Mouse (Mus musculus) left cerebral cortex, postnatal 25 days (tissue): ENCODE results near the gene Gm3043. TPM values are rescaled to one million over a fixed set of nuclear protein-coding genes. Genes with fewer than 3 reads are reported as not detected.
"Not testable (repeated sequence)": the region's sequence is repeated elsewhere in the genome, so short reads cannot be mapped to it uniquely, and the experiment has no call there.

Experiments used
- DNase-seq, 2 experiments: peaks; one replicate each; pipeline ENCODE4 v3.0.0; 2022; ENCODE audit warnings: low spot score in 2 of 2, mixed read lengths in 1 of 2
- intact Hi-C: fragments of 180-260 bp; cut with DNase I; formaldehyde crosslinking; loops from one replicate; pipeline ENCODE4 v1.15.1; 2025
- total RNA-seq, 2 experiments: library from RNA; stranded (reverse); gene quantifications; 2 replicates each; pipeline ENCODE4 v1.2.3; 2021

The Gm3043 gene
- total RNA-seq: not detected

DNA sequence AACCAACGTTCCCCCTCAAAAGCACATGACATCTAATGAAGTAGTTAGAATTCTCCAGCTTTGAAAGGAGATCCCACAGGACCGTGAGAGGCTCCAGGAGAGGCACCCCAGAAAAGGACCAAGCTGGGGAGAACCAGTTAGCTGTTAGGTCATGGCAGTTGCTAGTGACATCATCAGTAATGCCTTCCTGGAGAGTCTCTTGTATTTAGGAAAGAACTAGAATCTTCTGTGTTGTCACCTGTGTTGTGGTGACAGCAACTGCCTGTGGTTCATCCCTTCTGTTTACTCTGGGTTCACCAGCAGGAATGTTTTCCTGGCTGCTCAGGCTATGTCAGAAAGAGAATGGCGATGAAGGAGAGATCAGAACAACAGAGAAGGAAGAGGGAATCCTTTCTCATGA is at the start of gene Gm3043:
Gene Gm3043, plus strand, starts transcription at position 301 of the 400 bp plus-strand sequence.
- DNase-seq, intact Hi-C loops: not testable (repeated sequence)

DNA sequence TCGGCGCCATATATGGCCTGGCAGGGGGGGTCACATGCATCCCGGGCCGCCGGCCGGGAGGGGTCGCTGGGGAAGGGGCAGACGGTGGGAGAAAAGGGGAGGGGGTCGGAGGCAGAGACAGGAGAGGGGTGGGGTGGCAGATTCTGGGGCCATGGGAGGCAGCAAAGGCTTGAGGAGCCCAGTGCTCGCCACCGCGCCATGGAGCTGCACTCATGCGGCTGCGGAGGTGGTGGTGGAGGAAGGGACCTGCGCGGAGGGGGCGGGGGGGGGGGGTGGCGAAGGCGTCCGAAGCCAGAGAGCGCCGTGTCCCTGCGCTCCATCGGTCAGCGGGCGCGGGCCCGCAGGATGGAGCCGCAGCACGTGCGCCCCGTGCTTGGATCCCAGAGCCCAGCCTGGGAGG is 36.9 kb upstream of the Gm3043 start, which contains the start of gene Gm3020:
Gene Gm3020, plus strand, starts transcription at position 301 of the 400 bp plus-strand sequence.
- intact Hi-C loops, DNase-seq: not testable (repeated sequence)

Other genes starting within 250 kb of the Gm3043 start
- gene Gm10408, start 239.4 kb upstream of the Gm3043 start, total RNA-seq: not detected
- gene Gm3012, start 54.3 kb upstream of the Gm3043 start, total RNA-seq: not detected
- 1 to 10 TPM; 2.0 to 2.2 TPM for gene Gm3020, start 36.8 kb upstream of the Gm3043 start, total RNA-seq
- gene Gm3002, start 121.3 kb downstream of the Gm3043 start, total RNA-seq: under 1 TPM; 0.50 to 0.60 TPM
- gene Gm3033, start 157.5 kb downstream of the Gm3043 start, total RNA-seq: under 1 TPM in 1 of 2 experiments, not detected in 1; 0.73 TPM
- not detected for gene Gm2916, start 195.4 kb downstream of the Gm3043 start, total RNA-seq
- not detected for gene Gm3029, start 243.0 kb downstream of the Gm3043 start, total RNA-seq